Mouse (Mus musculus) hindbrain, postnatal 0 days (tissue): ENCODE measurements around the gene Triap1. TPM values are rescaled to one million over a fixed set of nuclear protein-coding genes. Genes with fewer than 3 reads are reported as not detected.

Source experiments
- ATAC-seq: fragments of 200-750 bp; cut with Nextera tagmentation; 2 replicates; pipeline ENCODE4 v1.8.0; 2017; ENCODE audit warnings: mild to moderate bottlenecking, moderate TSS enrichment, moderate library complexity
- DNase-seq: peaks from one replicate; pipeline ENCODE4 v3.0.0-alpha.2; 2015; ENCODE audit warnings: low spot score
- H3K27ac ChIP-seq: fragments of 300-500 bp; sonication (generic); 2 replicates; pipeline ENCODE4 v1.5.1; 2014; ENCODE audit warnings: mild to moderate bottlenecking
- H3K27me3 ChIP-seq: fragments of 300-500 bp; sonication (generic); 2 replicates; pipeline ENCODE4 v1.6.1; 2014; ENCODE audit warnings: low read length, mixed read lengths; ENCODE audit not compliant: insufficient read depth
- H3K36me3 ChIP-seq: fragments of 300-500 bp; sonication (generic); 2 replicates; pipeline ENCODE4 v1.6.1; 2014; ENCODE audit warnings: low read length, mixed read lengths; ENCODE audit not compliant: insufficient read depth
- H3K4me1 ChIP-seq: fragments of 300-500 bp; sonication (generic); 2 replicates; pipeline ENCODE4 v1.6.1; 2014; ENCODE audit warnings: antibody characterized with exemption, low read length, mixed read lengths; ENCODE audit not compliant: insufficient read depth
- H3K4me2 ChIP-seq: fragments of 300-500 bp; sonication (generic); 2 replicates; pipeline ENCODE4 v1.6.1; 2014; ENCODE audit warnings: low read depth, mild to moderate bottlenecking, low read length, moderate library complexity, mixed read lengths
- H3K4me3 ChIP-seq: fragments of 300-500 bp; sonication (generic); 2 replicates; pipeline ENCODE4 v1.5.1; 2014; ENCODE audit warnings: low read length
- H3K9ac ChIP-seq: fragments of 300-500 bp; sonication (generic); replicated peaks from 2 replicates; pipeline ENCODE4 v1.6.1; 2014; ENCODE audit warnings: mild to moderate bottlenecking, low read length, moderate library complexity, mixed read lengths
- H3K9me3 ChIP-seq: fragments of 300-500 bp; sonication (generic); 2 replicates; pipeline ENCODE4 v1.6.1; 2016; ENCODE audit warnings: low read length, mixed read lengths
- CTCF ChIP-seq: IDR thresholded peaks from 2 replicates; pipeline ENCODE4 v1.5.1; 2016; ENCODE audit warnings: antibody characterized with exemption, control low read depth, low read depth
- WGBS: fragments of 180-500 bp; shearing (Covaris S2); extraction: QIAGEN DNeasy Blood & Tissue Kit; methylation state at CpG from one replicate; pipeline ENCODE4 v1.1.7; 2014; 5-methylcytosine and 5-hydroxymethylcytosine counted together
- polyA plus RNA-seq: library from polyadenylated mRNA; unstranded; fragments of >200 nt; fragmentation: Nextera tagmentation; extraction: Ambion mirVana; gene quantifications from 2 replicates; pipeline ENCODE4 v1.2.1, GENCODE M21; 2015
- total RNA-seq: library from RNA; depleted of rRNA; stranded (reverse); fragments of >200 nt; gene quantifications from 2 replicates; pipeline ENCODE4 v1.2.3, GENCODE M21; 2014

Triap1 gene
- total and polyA plus RNA-seq, 2 experiments from 2014 or later = 12.4 to 59.2 TPM

DNA sequence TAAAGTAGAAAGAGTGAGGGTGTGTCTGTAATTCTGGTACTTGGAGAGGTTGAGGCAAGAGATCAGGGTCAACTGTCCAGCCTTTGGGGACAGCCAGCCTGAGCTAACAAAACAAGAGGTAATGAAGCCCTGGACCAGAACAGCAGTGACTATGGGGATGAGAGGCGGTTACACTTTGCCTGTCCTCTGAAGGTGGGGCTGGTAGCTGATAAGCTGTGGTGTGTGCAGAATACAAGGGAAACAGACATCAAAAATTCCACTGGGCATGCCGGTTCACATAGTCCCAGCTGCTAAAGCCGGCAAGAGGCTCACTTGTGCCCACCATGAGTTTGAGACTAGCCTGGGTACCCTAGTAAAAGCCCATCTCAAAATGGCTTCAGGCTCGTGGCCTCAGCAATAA lies 28.7 kb upstream of the Triap1 start:
- DNase-seq (no peak), ATAC-seq (no peak)
- H3K27ac ChIP-seq = no peak overlapping the region
- H3K4me3 ChIP-seq = no peak overlapping the region
- H3K4me1 ChIP-seq = peaks cover 4% of the 10 kb centered on the region; the same call in 1 of the 2 replicates
- H3K4me2 ChIP-seq = no peak overlapping the region
- no peaks in the 10 kb centered on the region for H3K9me3 ChIP-seq
- no peaks in the 10 kb centered on the region for H3K27me3 ChIP-seq
- no peak overlapping the region for H3K9ac ChIP-seq
- TF ChIP-seq CTCF = no peak
- H3K36me3 ChIP-seq = no peaks in the 10 kb centered on the region
- WGBS = 88% methylated on average over 4 of the region's 4 CpGs

DNA sequence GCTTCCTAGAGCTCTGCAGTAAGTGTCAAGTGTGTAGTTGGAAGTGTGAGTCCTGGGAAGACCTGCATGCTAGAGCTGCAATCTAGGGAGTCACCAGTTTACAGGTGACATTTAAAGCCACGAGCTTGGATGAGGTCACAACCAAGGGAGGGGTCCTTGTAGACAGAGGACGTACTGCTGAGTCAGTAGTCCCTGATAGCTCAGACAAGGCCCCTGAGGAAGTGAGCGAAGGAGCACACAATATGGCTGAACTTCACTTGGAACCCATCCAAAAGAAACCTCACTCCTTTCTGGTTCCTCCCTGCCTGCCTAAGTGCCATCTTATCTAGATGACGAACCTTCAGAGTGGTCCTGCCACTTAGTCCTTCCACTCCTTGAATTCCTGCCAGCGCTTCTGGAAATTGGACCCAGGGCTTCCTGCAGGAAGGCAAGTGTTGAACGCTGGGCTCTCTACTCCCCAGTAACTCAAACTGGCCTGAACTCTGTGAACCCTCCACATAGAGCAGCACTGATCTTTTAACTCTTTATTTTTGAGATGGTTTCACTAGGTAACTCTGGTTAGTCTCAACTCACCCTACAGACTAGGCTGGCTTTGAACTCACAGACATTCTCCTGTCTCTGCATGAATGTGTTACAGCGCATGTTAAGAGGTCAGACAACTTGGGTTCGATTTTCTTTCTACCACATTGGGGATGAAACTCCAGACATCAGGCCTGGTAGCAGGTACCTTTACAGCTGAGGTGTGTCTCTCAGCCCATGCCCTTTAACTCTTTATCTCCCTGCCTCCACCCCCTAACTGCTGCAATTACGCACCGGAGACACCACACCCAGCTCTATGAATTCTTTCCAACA lies 28.0 kb upstream of the Triap1 start:
- TF ChIP-seq CTCF = no peak
- Histone ChIP-seq H3K4me2 (no peak overlapping the region), H3K36me3 (no peaks in the 10 kb centered on the region), H3K27ac (no peak overlapping the region), H3K4me3 (no peak overlapping the region), H3K9ac (no peak overlapping the region), H3K27me3 (no peaks in the 10 kb centered on the region), H3K4me1 (peaks cover 9% of the 10 kb centered on the region; the same call in 1 of the 2 replicates), H3K9me3 (no peaks in the 10 kb centered on the region)
- DNase-seq (no peak), ATAC-seq (no peak)
- 72% methylated on average over 10 of the region's 10 CpGs for WGBS

DNA sequence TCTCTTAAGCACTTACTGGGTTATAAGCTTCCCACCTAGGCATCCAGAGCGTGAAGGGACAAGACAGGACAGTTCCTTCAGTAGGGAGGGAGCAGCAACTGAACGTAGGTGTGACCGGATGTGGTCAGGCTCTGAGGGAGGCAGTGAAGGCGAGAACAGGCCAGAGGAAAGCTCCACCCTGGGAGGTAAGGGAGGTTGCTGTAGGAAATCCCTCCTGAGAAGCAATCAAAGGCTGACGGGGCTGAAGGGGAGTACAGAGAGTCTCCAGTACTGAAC lies 27.4 kb upstream of the Triap1 start:
- Histone ChIP-seq H3K4me2 (no peak overlapping the region), H3K4me3 (no peak overlapping the region), H3K4me1 (peaks cover 14% of the 10 kb centered on the region), H3K27ac (no peak overlapping the region), H3K36me3 (no peaks in the 10 kb centered on the region), H3K9ac (no peak overlapping the region), H3K9me3 (no peaks in the 10 kb centered on the region), H3K27me3 (no peaks in the 10 kb centered on the region)
- WGBS = 61% methylated on average over 5 of the region's 5 CpGs
- no peak for TF ChIP-seq CTCF
- DNase-seq (no peak), ATAC-seq (no peak)

DNA sequence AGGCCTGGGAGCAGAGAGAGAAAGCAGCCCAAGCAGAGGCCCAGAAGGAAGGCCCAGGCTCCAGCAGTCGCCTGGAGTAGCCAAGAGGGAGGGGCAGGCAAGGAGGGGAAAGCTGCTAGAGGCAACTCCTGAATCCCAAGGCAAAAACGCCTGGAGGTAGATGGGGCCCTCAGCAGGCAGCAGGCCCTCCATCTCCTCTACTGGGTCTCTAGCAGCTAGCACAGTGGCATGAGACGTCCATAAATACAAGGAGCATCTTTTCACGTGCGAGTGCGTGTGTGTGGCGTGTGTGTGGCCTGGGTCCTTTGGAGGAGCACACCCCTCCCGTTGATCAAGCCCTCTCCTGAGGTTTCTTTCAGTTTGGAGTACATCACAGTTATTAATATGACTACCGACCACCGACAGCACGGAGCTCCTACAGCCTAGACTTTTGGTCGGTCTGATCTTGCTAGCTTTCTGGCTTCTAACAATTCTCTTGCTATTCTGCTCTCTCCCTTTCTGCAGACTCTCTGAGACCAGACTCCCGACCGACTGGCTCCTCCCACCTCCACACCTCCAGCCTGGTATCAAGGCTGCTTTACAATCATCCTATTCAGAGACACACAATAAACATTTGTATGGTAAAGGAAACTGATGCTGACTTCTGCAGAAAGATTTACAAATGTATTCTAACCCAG lies 23.9 kb upstream of the Triap1 start:
- H3K36me3 ChIP-seq = no peaks in the 10 kb centered on the region
- H3K27ac ChIP-seq = peak overlapping the region; percentile 57
- H3K4me3 ChIP-seq = no peak overlapping the region
- no peaks in the 10 kb centered on the region for H3K9me3 ChIP-seq
- no peak overlapping the region; the same call in 1 of the 2 replicates for H3K9ac ChIP-seq
- no peak overlapping the region for H3K4me2 ChIP-seq
- peaks cover 18% of the 10 kb centered on the region for H3K4me1 ChIP-seq
- ATAC-seq (0 out of 2 replicates have a peak, but pooled peaks have one; percentile 5), DNase-seq (no peak)
- 7% methylated on average over 14 of the region's 14 CpGs for WGBS
- H3K27me3 ChIP-seq = no peaks in the 10 kb centered on the region
- no peak for TF ChIP-seq CTCF

DNA sequence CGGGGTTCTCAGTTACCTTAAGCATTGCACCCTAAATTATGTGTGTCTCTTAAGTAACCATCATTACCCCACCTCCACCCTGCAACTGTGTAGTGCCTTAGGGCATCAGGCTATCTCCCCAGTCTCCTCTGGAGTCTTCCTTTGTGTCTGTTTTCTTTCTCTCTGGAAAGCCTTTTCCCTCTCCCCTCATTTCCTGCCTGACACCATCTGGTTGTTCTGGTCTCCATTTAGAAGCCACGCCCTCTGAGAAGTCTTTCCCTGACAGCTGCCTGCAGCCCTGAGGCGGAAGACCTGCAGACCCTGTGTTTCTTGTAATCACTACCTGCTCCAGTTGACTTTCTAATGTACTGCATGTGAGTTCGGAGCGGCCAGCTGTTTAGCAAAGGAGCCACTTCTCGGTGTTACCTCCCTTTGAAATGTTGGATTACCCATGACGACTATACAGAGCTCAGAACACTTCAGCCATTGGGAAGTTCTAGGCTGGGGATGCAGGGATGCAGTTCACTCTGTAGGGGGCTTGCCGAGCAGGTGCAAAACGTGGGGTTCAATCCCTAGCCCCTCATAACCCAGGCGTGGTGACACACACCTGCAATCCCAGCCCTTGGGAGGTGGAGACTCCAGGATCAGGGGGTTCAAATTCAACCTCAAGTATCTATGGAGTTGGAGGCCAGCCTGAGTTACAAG lies 23.2 kb upstream of the Triap1 start:
- ATAC-seq = 0 out of 2 replicates have a peak, but pooled peaks have one; percentile 27
- no peak overlapping the region for H3K4me3 ChIP-seq
- peak overlapping the region; percentile 16; the same call in 1 of the 2 replicates for H3K4me2 ChIP-seq
- WGBS = 12% methylated on average over 10 of the region's 10 CpGs
- no peaks in the 10 kb centered on the region for H3K9me3 ChIP-seq
- no peak overlapping the region; the same call in 1 of the 2 replicates for H3K9ac ChIP-seq
- peak; percentile 18; the same call in 1 of the 2 replicates for TF ChIP-seq CTCF
- DNase-seq = peak; percentile 61
- peaks cover 18% of the 10 kb centered on the region for H3K4me1 ChIP-seq
- H3K27ac ChIP-seq = peak overlapping the region; percentile 57
- H3K27me3 ChIP-seq = no peaks in the 10 kb centered on the region
- H3K36me3 ChIP-seq = no peaks in the 10 kb centered on the region

DNA sequence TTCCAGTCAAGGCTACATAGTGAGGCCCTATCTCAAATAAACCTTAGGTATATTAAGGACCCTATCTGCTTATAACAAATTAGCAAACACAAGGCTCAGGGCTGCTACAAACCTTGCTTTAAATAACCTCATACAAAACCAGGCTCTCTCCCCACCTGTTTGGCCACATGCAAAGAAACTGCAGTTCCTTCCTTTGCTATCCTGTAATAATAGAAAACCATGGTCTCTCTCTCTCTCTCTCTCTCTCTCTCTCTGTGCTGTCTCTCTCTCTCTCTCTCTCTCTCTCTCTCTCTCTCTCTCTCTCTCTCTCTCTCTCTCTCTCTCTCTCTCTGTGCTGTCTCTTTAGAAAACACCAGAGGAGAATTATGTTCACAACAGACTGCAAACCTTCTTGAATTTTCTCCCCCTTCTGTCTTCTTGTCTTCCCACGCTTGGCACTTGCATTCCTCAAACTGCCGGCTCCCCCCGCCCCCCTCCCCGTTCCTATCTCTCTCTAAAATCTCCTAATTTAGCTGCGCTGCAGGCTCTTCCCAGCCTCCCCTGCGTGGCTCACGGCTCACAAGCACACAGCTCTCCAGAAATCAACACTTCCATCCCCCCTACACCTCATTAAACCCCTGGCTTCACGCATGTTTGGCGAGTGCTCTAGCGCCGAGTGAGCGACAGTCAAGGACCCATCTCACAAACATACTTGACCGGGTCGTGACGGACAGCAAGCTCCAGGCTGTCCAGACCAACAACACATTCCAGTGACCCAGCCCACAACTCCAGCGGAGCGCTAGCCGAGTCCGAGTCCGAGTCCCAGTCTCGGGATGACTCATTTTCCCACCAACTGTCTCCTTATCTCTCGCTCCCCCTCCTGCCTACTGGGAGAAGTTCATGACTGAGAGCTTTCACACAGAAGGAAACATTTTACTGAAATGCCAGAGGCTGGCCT lies 21.8 kb upstream of the Triap1 start:
- H3K4me3 ChIP-seq = peak overlapping the region; percentile 35
- H3K36me3 ChIP-seq = no peaks in the 10 kb centered on the region
- TF ChIP-seq CTCF = peak; percentile 69
- H3K9ac ChIP-seq = peak overlapping the region; percentile 48
- H3K4me2 ChIP-seq = peak overlapping the region; percentile 72
- DNase-seq = peak; percentile 80
- H3K4me1 ChIP-seq = peaks cover 18% of the 10 kb centered on the region
- peak overlapping the region; percentile 64 for H3K27ac ChIP-seq
- no peaks in the 10 kb centered on the region for H3K27me3 ChIP-seq
- no peaks in the 10 kb centered on the region for H3K9me3 ChIP-seq
- ATAC-seq = peak; percentile 75
- WGBS = under 1% methylated on average over 22 of the region's 22 CpGs
